Comparison of ENCODE assay signal across 8 mouse cellular contexts in the genomic region with DNA sequence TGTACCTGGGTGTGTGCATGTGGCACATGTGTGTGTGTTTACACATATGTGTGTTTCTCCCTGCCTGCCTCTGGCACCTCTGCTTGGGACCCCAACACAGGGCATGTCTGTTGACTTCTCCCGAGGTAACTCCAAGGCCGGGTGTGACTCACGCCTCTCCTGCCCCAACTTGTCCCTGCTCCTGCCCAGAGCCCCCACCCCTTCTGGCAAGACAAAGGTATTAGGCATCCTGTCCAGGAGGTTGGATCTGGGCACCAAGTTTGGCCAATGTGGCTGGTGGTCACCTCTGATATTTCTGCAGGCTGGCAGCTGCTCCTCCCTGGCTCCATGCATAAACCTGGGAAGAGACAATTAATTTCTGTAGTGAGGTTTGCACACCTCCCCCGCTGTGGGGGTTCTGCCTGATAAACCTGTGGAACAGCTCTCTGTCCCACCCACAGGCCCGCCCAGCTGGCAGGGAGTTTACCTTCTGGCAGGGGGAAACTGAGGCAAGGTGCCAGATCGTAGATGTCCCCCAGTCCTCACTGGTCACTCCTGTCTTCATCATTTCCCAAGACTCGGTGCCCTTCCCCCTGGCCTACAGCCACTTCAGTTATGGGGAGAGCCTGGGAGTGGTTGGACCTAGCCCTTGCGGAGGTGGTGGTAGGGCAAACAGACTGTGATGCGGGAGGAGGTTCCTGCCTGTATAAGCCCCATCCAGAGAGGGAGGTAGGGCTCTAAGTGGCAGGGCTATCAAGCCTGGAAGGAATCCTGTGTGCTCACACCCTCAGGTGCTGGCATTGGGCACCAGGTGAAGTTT. TPM values are rescaled to one million over a fixed set of nuclear protein-coding genes. Genes with fewer than 3 reads are reported as not detected.
DNase-seq lines count a peak whose midpoint lies in the region; ATAC-seq and TF ChIP-seq lines count a peak whose summit lies in the region.
"Had no signal": no experiment of that assay in that cellular context is flagged by ENCODE, and none has a peak within 500 bp of the region (broad histone marks: within the 10 kb centered on the region; RNA-seq: fewer than 3 reads in every experiment).

No protein-coding gene starts in this region.

- H3K27ac ChIP-seq in layer of hippocampus, adult 2 months, result peak overlapping the region; percentile 36; the same call in 1 of the 2 replicates
- no peak overlapping the region; the same call in 1 of the 2 replicates for H3K27ac ChIP-seq in embryonic facial prominence, embryonic 13.5 days
- peak overlapping the region; percentile 91 for H3K27ac ChIP-seq in limb, embryonic 15.5 days
- H3K27ac ChIP-seq in stomach, postnatal 0 days (replicated peaks), result peak overlapping the region; percentile 86

- no peak for TF ChIP-seq CTCF in layer of hippocampus, adult 2 months (conservative IDR thresholded peaks at IDR 0.05)
- no peak for TF ChIP-seq CTCF in stomach, postnatal 0 days (IDR thresholded peaks at IDR 0.05; ENCODE audit: low read depth)

- H3K4me1 ChIP-seq in embryonic facial prominence, embryonic 13.5 days, result peaks cover 23% of the 10 kb centered on the region; the same call in 1 of the 2 replicates
- H3K4me1 ChIP-seq in limb, embryonic 15.5 days, result peaks cover 32% of the 10 kb centered on the region
- H3K4me1 ChIP-seq in stomach, postnatal 0 days (replicated peaks; ENCODE audit: control insufficient read depth, insufficient read depth), result no peaks in the 10 kb centered on the region

- peak; percentile 49 for TF ChIP-seq EP300 in stomach, postnatal 0 days (optimal IDR thresholded peaks at IDR 0.05)

- H3K27me3 ChIP-seq in embryonic facial prominence, embryonic 13.5 days, result no peaks in the 10 kb centered on the region
- H3K27me3 ChIP-seq in limb, embryonic 15.5 days, result no peaks in the 10 kb centered on the region
- H3K27me3 ChIP-seq in stomach, postnatal 0 days (ENCODE audit: control insufficient read depth, insufficient read depth, low read length), result no peaks in the 10 kb centered on the region

- H3K4me2 ChIP-seq in embryonic facial prominence, embryonic 13.5 days, result peak overlapping the region; percentile 70
- peak overlapping the region; percentile 66; the same call in 1 of the 2 replicates for H3K4me2 ChIP-seq in limb, embryonic 15.5 days
- H3K4me2 ChIP-seq in stomach, postnatal 0 days (replicated peaks; ENCODE audit: low read depth), result peak overlapping the region; percentile 53

- WGBS in embryonic facial prominence, embryonic 13.5 days, result 80% methylated on average over 9 of the region's 9 CpGs
- 70% methylated on average over 9 of the region's 9 CpGs for WGBS in limb, embryonic 15.5 days
- WGBS in stomach, postnatal 0 days, result 60% methylated on average over 9 of the region's 9 CpGs

- H3K36me3 ChIP-seq in embryonic facial prominence, embryonic 13.5 days, result peaks cover 31% of the 10 kb centered on the region
- peaks cover 32% of the 10 kb centered on the region for H3K36me3 ChIP-seq in limb, embryonic 15.5 days
- H3K36me3 ChIP-seq in stomach, postnatal 0 days (ENCODE audit: control insufficient read depth, insufficient read depth, low read length), result peaks cover 11% of the 10 kb centered on the region; the same call in 1 of the 2 replicates

- peak overlapping the region; percentile 79 for H3K9ac ChIP-seq in embryonic facial prominence, embryonic 13.5 days
- H3K9ac ChIP-seq in limb, embryonic 15.5 days, result no peak overlapping the region
- H3K9ac ChIP-seq in stomach, postnatal 0 days (ENCODE audit: low read length), result peak overlapping the region; percentile 41

- DNase-seq in layer of hippocampus, adult 2 months (ENCODE audit: low spot score in 2 of 2), result no peak
- no peak for DNase-seq in layer of hippocampus, adult 11-12 months (ENCODE audit: low spot score)
- DNase-seq in stomach, postnatal 0 days (ENCODE audit: low spot score), result peak; percentile 76
- no peak for DNase-seq in natural killer cell, adult 2 months (ENCODE audit: low spot score in 2 of 2)
- no peak for DNase-seq in right cerebral cortex, adult 18-20 months
- DNase-seq: heart, postnatal 4 days had no signal

- no peak overlapping the region for H3K4me3 ChIP-seq in layer of hippocampus, adult 2 months
- H3K4me3 ChIP-seq in embryonic facial prominence, embryonic 13.5 days, result peak overlapping the region; percentile 62
- peak overlapping the region; percentile 70 for H3K4me3 ChIP-seq in limb, embryonic 15.5 days
- H3K4me3 ChIP-seq in stomach, postnatal 0 days (ENCODE audit: low read depth, low read length), result peak overlapping the region; percentile 62

- ATAC-seq in embryonic facial prominence, embryonic 13.5 days (ENCODE audit: insufficient number of reproducible peaks, insufficient read depth, low FRiP score, low TSS enrichment, low read depth), result no peak
- ATAC-seq in limb, embryonic 15.5 days (ENCODE audit: insufficient number of reproducible peaks, low FRiP score, low TSS enrichment, low read depth), result no peak
- peak; percentile 50 for ATAC-seq in stomach, postnatal 0 days (ENCODE audit: low FRiP score, low TSS enrichment)

- no peaks in the 10 kb centered on the region for H3K9me3 ChIP-seq in embryonic facial prominence, embryonic 13.5 days
- no peaks in the 10 kb centered on the region for H3K9me3 ChIP-seq in limb, embryonic 15.5 days
- H3K9me3 ChIP-seq in stomach, postnatal 0 days (ENCODE audit: control insufficient read depth, low read length), result no peaks in the 10 kb centered on the region

RNA-seq across cellular contexts. Expression of gene Cdc42bpg, which starts 1.7 kb away (rescaled TPM):
- 1 to 10 TPM; 5.0 to 5.6 TPM for total RNA-seq in layer of hippocampus, adult 2 months (2021)
- polyA plus RNA-seq in embryonic facial prominence, embryonic 13.5 days (2015; fragmentation: Nextera tagmentation; extraction: Ambion mirVana), result 0.91 and 0.92 TPM in 2 replicates
- 1.4 and 2.0 TPM in 2 replicates for polyA plus RNA-seq in limb, embryonic 15.5 days (2015; fragmentation: Nextera tagmentation; extraction: Ambion mirVana)
- polyA plus RNA-seq in stomach, postnatal 0 days (2015; fragmentation: Nextera tagmentation; extraction: Ambion mirVana), result 1.3 and 1.9 TPM in 2 replicates

RNA-seq across cellular contexts. Expression of gene Men1, which starts 26.8 kb away (rescaled TPM):
- 10 to 100 TPM; 63.3 to 72.1 TPM for total RNA-seq in layer of hippocampus, adult 2 months (2021)
- polyA plus RNA-seq in embryonic facial prominence, embryonic 13.5 days (2015; fragmentation: Nextera tagmentation; extraction: Ambion mirVana), result 91.6 and 92.4 TPM in 2 replicates
- polyA plus RNA-seq in limb, embryonic 15.5 days (2015; fragmentation: Nextera tagmentation; extraction: Ambion mirVana), result 81.5 and 81.7 TPM in 2 replicates
- polyA plus RNA-seq in stomach, postnatal 0 days (2015; fragmentation: Nextera tagmentation; extraction: Ambion mirVana), result 27.1 and 27.9 TPM in 2 replicates

RNA-seq across cellular contexts. Expression of gene Ehd1, which starts 31.4 kb away (rescaled TPM):
- 10 to 100 TPM; 80.2 to 82.3 TPM for total RNA-seq in layer of hippocampus, adult 2 months (2021)
- 64.7 and 68.9 TPM in 2 replicates for polyA plus RNA-seq in embryonic facial prominence, embryonic 13.5 days (2015; fragmentation: Nextera tagmentation; extraction: Ambion mirVana)
- 93.6 and 103 TPM in 2 replicates for polyA plus RNA-seq in limb, embryonic 15.5 days (2015; fragmentation: Nextera tagmentation; extraction: Ambion mirVana)
- 62.0 and 63.8 TPM in 2 replicates for polyA plus RNA-seq in stomach, postnatal 0 days (2015; fragmentation: Nextera tagmentation; extraction: Ambion mirVana)

RNA-seq across cellular contexts. Expression of gene Map4k2, which starts 33.0 kb away (rescaled TPM):
- total RNA-seq in layer of hippocampus, adult 2 months (2021), result 100 to 1,000 TPM in 1 of 2 experiments, 10 to 100 TPM in 1; 81.9 to 105 TPM
- 13.8 and 15.3 TPM in 2 replicates for polyA plus RNA-seq in embryonic facial prominence, embryonic 13.5 days (2015; fragmentation: Nextera tagmentation; extraction: Ambion mirVana)
- 14.6 and 16.2 TPM in 2 replicates for polyA plus RNA-seq in limb, embryonic 15.5 days (2015; fragmentation: Nextera tagmentation; extraction: Ambion mirVana)
- polyA plus RNA-seq in stomach, postnatal 0 days (2015; fragmentation: Nextera tagmentation; extraction: Ambion mirVana), result 5.2 and 5.7 TPM in 2 replicates

RNA-seq across cellular contexts. Expression of gene Sf1, which starts 55.6 kb away (rescaled TPM):
- total RNA-seq in layer of hippocampus, adult 2 months (2021), result 100 to 1,000 TPM; 208 to 222 TPM
- 137 and 151 TPM in 2 replicates for polyA plus RNA-seq in embryonic facial prominence, embryonic 13.5 days (2015; fragmentation: Nextera tagmentation; extraction: Ambion mirVana)
- 115 TPM in 2 replicates for polyA plus RNA-seq in limb, embryonic 15.5 days (2015; fragmentation: Nextera tagmentation; extraction: Ambion mirVana)
- 42.3 and 52.0 TPM in 2 replicates for polyA plus RNA-seq in stomach, postnatal 0 days (2015; fragmentation: Nextera tagmentation; extraction: Ambion mirVana)
